Mouse (Mus musculus): ENCODE measurements around the gene Gm10134.
"Not testable (repeated sequence)": the region's sequence is repeated elsewhere in the genome, so short reads cannot be mapped to it uniquely, and the experiment has no call there.

Gene Gm10134

DNA sequence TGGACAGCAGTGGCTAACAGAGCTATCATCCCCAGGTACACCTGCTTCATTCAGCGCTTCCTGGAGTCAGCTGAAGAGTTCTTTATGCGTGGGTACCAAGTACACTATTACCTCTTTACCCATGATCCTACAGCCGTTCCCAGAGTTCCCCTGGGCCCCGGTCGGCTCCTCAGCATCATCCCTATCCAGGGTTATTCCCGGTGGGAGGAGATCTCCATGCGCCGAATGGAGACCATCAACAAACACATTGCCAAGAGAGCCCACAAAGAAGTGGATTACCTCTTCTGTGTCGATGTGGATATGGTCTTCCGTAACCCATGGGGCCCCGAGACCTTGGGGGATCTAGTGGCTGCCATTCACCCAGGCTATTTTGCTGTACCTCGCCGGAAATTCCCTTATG lies 1.2 kb upstream of the Gm10134 start:
- no peak for DNase-seq (ENCODE audit: low spot score in 2 of 2)

DNA sequence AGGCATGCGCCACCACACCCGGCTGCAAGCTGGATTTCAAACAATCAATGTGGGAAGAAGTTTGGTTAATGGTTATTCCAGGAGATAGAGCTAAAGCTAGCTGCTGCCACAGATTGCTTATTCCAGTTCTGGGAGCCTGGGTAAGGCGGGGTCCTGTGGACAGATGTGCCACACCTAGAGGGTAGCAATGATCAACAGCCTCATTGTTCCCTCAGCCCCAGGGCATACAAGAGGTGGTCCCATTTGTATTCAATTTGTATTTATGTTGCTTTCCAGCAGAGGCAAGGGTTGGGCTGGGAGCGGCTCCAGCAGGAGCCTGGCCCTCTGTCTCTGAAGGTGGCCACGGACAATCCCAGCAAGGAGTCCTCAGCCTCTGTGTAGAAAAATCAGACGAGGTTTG lies 396 bp downstream of the Gm10134 start:
- DNase-seq (ENCODE audit: low spot score in 2 of 2): no peak

DNA sequence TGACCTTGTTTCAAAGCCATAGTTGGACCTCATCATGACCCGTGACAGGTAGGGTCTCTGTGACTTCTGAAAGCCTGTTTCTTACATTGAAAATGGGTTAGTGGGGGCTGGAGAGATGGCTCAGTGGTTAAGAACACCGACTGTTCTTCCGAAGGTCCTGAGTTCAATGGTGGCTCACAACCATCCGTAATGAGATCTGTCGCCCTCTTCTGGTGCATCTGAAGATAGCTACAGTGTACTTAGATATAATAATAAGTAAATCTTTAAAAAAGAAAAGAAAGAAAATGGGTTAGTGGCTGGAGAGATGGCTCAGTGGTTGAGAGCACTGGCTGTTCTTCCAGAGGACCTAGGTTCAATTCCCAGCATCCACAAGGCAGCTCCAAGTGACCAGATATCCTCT lies 5.7 kb downstream of the Gm10134 start:
- DNase-seq (ENCODE audit: low spot score in 2 of 2): not testable (repeated sequence)

DNA sequence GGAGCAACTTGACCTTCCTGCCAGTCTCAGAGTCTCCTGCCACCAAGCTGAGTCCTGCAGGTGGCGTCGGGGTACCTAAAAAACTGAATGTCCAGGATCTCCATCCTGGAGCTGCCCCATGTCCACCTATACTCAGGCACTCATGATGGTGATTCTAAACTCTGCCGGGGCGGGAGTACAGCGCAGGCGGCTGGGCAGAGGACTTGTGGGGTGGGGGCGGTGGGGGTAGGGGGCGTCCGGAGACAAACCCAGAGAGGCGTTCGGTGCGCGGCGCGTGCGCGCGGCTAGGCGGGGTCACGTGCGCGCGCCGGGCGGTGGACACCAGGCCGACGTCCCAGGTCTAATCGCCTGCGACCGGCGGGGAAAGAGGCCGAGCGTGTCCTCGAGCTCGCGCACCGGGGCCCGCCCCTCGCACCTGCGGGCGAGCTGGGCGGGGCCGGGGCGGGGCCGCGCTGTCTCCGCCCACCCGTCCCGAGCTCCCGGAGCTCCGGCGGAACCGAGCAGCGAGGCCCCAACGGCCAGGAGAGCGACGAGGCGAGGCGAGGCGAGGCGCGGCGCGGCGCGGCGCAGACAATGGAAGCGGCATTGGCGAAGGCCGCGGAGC lies 7.0 kb downstream of the Gm10134 start, which contains the start of gene Ralgds:
Gene Ralgds, plus strand, starts transcription at position 328 of the 604 bp plus-strand sequence.
- DNase-seq (ENCODE audit: low spot score in 2 of 2): peak in 1 of 2 experiments; percentile 37

DNA sequence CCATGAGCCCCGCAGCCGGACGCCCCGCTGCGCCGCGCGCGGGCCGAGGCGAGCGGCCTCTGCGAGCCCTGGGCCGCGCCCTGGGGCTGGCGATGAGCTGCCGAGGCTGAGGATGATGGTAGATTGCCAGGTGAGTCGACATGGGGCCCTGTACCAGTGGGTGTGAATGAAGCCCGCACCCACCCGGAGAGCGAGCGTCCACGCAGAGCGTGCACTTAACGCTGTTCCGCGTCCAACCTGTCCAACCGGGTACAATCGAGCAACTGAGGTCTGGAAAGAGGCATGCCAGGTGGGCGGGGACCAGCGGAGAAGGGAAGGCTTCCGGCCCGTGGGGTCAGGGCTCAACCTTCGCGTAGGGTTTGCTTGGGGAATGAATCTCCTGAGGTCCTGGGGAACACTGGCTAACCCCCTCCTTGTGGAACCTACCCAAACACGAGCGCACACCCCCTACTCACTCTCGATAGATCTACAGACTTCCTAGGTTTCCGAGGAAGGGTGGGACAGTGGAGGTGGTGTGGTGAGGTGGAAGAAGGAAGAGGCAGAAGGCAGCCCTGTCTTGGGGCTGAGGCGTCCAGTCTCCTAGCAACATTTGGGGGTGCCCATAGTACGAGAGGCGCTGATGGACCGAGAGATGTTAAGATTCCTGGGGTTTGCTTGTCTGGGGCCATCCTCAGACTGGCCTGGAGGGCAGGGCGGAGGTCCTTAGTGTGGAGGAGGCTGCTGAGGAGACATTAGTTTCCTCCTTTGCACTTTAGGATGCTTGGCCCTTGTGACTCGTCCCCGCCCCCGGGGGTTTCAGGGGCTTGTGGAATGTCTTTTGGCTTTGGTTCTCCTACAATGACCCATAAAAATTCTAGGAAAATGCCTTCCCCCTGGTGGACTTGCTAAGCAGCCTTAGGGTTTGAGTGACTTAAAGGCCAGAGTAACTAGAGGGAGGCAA lies 7.8 kb downstream of the Gm10134 start:
- peak; percentile 43 to 44 for DNase-seq (ENCODE audit: low spot score in 2 of 2)

DNA sequence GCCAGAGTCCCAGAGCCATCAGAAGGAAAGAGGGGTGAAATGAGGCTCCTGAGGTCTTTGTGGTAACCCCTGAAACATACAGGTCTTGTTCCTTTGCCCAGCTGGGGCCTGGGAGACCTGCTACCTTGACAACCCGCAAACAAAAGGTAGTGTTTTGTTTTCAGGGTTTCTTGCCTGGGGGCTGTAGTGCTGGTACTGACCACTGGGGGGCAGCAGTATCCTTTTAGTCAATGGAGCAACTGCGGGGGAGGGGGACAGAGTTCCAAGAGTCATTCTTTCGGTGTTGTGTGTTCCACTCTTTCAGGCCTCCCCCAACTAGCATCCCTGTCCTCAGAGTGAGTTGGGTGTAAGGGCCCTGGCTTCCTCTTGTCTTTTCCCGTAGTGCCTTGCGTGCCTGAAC lies 8.6 kb downstream of the Gm10134 start:
- DNase-seq (ENCODE audit: low spot score in 2 of 2): peak; percentile 92

DNA sequence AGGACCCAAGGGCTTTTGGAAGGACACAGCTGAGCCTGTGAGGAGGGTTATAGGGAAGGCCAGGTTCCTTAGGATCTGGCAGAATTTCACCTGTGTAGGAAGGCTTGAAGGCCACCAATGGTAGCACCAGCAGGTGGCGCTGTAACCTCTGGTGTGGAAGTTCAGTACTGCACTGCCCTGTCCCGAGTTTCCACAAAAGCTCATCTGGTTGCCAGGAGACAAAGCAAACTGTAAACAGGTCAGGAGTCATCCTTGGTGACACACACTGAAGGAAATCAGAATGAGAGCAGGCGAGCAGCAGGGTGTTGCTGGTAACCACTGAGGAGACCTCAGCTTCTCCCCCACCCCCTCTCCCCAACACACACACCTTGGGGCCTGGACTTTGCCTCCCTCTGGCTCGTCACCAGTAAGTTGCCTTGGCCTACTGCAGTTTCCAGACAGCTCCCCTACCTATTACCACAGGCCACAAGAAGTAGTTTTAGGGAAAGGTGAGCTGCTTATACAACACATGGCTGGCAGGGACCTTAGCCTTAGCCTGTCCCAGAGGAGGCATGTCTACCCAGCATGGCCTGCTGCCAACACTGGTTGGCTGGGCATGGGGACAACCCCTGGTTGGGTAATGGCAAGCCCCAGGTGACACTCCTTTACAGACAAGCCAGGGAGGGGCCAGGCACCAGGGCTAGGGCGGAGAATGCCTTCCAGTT lies 11.5 kb downstream of the Gm10134 start:
- DNase-seq (ENCODE audit: low spot score in 2 of 2): peak; percentile 68 to 69

DNA sequence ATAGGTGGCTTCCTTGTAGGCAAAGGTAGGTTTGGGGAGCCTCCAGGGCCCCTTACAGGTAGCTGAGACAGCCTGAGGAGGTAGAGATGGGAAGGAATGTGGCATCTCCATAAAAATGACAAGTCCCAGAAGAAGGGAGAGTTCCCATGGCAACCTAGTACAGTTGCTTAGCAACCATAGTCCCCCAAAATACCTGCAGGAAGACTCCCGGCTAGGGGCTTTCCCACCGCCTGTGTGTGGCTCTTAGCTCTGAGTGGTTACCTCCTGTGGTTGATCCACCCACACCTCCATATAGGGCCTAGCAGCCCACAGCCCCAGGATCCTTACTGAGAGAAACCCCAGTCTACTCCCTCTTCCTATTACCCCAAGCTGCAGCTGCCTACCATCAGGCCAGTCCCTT lies 12.3 kb downstream of the Gm10134 start:
- peak; percentile 78 to 83 for DNase-seq (ENCODE audit: low spot score in 2 of 2)

DNA sequence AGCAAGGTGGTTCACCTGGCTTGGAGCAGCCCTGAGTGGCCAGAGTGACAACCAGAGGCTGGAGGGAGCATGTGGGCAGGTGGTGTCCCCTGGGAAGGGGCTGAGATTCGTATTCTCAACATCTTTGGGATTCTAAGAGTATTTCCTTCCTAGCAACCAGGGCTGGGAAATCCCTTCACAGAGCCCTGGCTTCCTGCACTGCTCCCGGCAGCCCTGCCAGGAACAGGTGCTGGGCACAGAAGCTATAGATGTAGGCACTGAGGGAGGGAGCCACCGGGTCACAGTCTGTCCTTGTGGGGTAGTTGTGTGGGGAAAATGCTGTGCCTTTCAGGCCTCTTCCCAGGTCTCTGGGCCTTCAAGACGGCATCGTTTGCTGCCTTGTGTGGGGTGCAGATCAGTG lies 14.7 kb downstream of the Gm10134 start:
- no peak for DNase-seq (ENCODE audit: low spot score in 2 of 2)

DNA sequence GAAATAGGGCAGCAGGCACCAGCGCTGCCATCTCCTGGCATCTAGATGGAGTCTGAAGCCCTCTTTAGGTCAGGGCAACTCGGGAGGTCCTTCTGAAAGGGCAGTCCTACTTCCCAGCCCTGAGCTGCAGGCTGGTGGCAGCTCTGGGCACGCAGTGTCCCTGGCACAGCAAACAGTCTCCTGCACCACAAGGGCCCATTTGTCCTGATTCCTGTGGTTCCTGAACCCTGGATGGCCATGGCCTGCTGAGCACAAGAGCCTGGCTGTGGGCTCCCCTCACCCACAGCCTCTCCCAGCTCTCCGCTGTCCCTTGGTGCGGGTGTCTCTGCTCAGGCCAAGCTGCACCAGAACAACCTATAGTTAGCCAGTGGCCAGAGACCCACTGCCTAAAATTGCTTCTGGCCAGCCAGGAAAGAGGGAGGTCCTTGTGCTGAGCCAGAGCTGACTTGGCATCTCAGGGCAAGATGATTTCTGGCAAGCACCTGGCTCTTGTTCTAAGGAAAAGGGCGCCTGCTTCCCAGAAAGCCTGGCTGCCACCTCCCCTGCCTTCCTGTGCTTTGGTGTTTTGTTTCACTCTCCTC lies 15.8 kb downstream of the Gm10134 start:
- peak in 1 of 2 experiments; percentile 68 for DNase-seq (ENCODE audit: low spot score in 2 of 2)

DNA sequence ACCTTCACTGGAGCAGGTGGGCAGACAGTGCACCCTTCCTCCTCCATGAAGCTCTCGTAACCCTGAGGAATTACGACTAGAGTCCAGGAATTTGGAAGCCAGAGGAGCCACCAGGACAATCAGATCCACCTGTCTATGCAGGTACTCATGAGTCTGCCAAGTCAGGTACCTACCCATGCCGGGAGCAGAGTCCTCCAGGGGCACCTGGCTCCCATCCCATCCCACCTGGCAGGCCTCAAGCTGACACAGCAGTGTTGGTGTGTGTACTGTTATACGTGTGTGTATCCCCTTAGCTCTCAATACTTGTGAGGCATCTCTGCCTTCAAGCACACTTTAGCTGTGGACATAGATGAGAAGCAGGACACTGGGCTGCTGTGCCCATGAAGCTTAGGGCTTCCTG lies 16.3 kb downstream of the Gm10134 start:
- DNase-seq (ENCODE audit: low spot score in 2 of 2): no peak

DNA sequence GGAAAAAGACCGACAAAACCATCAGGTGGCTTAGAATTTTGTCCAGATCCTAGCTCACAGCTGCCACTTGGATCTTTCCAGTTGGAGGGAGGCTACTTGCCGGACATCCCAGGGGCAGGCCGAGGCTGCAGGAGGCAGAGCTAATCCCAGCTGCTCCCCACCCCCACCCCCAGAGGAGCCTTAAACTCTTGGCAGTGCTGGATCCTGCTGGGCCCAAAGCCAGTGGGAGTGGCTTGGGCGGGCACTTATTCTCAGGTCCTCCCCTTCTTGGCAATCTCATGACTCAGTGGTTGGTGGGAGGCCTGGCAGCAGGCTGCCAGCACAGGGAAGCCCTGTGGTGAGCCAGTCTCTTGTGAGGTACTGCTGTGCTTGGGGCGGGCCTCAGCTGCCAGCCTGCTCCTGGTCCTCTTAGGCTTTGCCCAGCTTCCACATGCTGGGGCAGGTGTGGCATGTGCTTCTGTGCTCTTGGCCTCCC lies 17.8 kb downstream of the Gm10134 start:
- peak; percentile 87 to 93 for DNase-seq (ENCODE audit: low spot score in 2 of 2)

DNA sequence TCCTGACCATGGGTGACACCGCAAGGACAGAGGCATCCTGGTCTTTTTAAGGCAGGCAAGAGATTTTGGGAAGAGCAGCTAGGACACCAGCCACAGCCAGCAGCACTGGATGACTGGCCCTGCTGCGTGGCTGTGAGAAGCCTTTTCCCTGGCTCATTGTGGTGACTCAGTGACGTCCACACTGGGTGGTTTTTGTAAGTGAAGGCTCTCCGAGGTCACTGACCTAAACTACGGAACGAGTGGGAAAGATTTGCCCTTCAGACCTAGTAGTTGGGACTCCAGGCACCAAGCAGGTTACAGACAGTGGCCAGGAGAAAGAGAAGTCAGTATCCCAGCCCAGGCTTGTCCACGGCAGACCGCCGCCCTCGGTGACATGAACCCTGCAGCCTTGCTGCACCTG lies 18.5 kb downstream of the Gm10134 start:
- DNase-seq (ENCODE audit: low spot score in 2 of 2): no peak

DNA sequence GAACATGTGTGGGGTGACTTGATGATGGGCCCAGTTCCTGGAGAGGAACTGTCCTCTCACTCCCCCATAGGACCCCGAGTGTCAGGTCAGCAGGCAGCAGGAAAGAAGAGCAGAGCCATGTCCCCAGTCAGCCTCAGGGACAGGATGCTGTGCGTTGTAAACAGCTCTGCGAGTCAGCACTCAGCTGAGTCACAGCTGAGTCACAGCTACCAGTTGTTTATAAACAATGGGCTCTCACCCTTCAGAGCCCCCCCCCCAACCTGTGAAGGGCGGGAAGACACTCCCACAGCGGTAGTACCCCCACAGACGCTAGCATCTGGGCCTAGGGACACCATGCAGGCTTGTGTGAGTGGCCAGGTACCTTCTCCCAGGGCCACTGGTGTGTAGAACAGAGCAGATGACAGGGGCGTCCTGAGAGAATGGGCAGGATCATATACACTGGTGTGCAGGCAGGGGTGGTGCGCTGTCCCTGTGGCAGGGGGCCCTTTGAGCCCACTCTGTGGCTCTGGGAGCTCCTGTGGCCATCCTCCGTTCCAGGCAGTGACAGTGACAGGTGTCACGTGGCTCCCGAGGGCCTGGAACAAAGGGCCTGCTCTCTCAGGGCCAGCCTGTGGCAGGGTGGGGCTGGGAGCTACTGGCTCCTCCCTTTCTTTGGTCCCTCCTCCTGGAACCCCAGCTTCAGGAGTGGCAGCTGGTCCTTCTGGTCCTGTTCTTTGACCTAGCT lies 19.5 kb downstream of the Gm10134 start:
- peak in 1 of 2 experiments; percentile 44 for DNase-seq (ENCODE audit: low spot score in 2 of 2)

DNA sequence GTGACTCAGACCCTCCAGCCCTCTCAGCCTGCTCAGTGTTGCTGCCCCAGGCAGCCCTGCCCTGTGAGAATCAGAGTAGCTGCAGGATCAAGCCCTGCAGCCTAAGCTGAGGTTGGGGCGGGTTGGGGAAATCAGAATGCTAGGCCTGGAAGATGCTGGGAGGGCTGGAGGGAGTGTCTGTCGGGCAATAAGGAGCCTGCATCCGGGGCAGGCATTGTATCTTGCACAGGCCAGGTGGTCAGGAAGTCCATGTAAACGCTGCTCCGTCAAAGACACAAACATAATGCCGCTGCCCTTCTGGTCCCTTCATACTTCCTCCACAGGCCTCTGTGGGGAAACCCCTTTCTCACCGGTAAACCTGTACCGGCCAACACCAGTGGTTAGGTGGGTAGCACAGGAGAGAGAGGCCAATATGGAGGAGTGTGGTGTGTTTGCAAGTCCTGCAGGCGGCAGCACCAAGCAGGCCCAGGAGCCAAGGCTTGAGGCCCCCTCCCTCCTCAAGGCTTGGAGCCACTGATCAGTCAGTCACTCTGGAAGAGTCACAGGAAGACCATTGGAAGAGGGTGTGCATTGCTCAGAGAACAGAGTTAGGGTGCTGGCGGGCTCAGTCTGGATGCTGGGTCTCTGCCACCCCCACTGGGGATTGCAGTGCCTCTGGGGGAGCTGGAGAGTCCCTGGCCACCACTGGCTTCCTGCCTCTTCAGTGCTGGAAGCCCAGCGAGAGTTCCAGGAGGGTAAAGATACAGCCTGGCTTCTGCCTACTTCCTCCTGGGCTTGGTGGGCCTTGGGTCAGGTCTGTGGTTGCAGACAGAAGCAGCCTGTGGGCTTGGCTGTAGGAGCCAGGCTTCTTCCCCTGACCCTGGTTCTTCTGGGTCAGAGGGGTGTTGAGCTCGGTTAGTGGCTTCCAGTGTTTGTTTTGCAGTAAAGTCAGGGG lies 20.3 kb downstream of the Gm10134 start:
- DNase-seq (ENCODE audit: low spot score in 2 of 2): no peak

DNA sequence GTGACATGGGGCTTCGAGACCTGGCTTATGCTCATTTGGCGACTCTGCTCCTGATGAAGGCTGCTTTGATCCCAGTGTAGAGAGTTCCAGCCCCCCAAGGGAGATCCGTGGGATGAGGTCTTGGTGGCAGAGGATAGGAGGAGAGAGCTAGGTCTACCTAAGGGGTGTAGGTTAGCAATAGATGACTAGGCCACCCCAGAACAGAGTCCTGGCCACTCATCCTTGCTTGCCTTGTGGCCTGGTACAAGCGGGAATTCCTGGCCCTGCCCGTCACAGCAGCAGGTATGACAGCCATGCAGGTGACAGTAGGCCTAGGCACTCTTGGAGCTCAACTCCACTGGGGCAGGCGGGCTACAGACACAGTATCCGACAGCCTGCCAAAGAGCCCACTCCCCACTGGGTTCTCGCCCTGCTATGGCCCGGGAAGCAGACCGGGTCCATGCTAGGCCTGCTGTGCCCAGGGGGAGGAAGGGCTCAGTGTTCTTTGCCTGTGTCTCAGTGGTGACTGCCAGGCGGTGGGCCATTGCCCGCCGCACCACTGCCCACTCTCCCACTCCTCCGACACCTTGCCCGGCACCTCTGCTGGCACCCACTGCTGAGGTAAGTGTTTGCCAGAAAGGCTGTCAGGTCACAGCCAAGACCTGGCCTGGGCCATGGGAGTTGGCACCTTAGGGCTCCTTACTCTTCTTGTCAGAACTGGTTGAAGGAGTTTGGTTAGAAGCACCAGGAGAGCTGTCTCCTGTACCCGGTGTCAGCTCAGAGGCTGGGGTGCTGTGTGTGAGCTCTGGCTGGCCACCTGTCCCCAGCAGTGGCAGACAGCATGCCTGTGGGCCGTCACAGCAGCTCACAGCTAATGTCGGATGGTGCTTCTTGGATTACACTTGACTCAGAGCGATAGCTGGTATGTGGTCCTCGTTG lies 21.8 kb downstream of the Gm10134 start:
- DNase-seq (ENCODE audit: low spot score in 2 of 2): no peak

DNA sequence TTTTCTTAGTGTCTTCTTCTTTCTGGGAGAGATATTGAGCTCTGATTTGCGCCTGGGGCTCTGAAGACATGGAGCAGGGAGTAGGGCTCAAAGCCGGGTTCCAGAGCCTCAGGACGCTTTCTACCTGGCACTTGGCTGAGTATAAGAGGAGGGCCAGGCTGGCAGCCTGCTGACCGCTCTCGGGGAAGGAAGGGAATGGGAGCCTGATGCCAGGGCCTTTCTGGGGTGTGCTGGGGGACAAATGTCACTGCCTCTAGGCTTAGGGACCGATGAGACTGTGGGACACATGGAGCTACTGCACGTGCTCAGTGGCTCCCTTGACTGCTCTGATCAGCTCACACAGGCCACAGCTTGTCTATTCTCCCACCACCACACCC lies 22.4 kb downstream of the Gm10134 start:
- DNase-seq (ENCODE audit: low spot score in 2 of 2): no peak

DNA sequence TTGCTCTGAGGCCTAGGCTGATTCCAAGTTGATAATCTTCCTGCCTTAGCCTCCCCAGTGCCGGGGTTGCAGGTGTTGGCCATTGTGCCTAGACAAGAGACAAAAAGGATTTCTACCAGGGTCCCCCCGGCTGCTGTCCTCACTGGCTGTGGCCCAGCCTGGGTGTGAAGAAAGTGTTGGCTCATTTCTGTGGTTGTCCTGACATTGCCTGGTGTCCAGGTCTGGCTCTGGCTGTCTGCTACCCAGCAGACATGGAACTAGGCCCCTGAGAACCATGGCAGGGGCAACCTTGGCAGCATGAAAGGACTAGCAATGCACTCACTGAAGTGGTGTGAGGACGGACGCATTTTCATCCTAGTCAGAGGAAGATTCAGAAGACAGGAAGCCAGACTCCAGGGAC lies 24.0 kb downstream of the Gm10134 start:
- no peak for DNase-seq (ENCODE audit: low spot score in 2 of 2)

DNA sequence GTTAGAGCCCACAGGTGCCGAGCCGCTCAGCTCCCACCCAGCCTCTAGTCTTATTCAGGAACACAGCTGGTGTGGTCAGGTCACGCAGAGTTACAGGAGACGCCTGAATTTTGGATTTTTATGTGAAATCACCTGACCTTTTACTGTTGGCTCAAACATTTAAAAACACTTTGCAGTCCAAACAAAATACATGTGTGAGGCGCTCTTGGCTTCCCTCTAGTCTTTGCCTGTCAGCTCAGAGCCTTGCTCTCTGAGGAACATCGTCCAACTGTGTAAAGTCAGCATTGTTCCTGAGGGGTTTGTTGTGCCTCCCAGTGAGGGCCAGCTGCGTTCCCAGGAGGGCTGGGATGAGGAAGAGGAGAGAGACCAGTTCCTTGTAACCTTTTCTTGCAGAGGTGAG lies 24.4 kb downstream of the Gm10134 start:
- no peak for DNase-seq (ENCODE audit: low spot score in 2 of 2)
